In genomic region chr8:11257079-11258017, GRCm38 (mm10) we compare ENCODE assay signal across 15 mouse cellular contexts. TPM values are rescaled to one million over a fixed set of nuclear protein-coding genes. Genes with fewer than 3 reads are reported as not detected.
DNase-seq lines count a peak whose midpoint lies in the region; ATAC-seq and TF ChIP-seq lines count a peak whose summit lies in the region.
"Had no signal": no experiment of that assay in that cellular context is flagged by ENCODE, and none has a peak within 500 bp of the region (broad histone marks: within the 10 kb centered on the region; RNA-seq: fewer than 3 reads in every experiment).

No protein-coding gene starts in this region.

- peak overlapping the region; percentile 25; the same call in 1 of the 2 replicates for H3K27ac ChIP-seq in kidney, embryonic 14.5 days (ENCODE audit: low read depth, low read length)
- H3K27ac ChIP-seq in lung, postnatal 0 days (ENCODE audit: low read length): peak overlapping the region; percentile 38
- peak overlapping the region; percentile 36; the same call in 1 of the 2 replicates for H3K27ac ChIP-seq in stomach, embryonic 16.5 days (ENCODE audit: low read length)
- H3K27ac ChIP-seq: hindbrain, embryonic 15.5 days had no signal

- no peaks in the 10 kb centered on the region for H3K9me3 ChIP-seq in kidney, embryonic 14.5 days (ENCODE audit: control insufficient read depth, low read length)
- H3K9me3 ChIP-seq in lung, postnatal 0 days (ENCODE audit: low read length): no peaks in the 10 kb centered on the region
- no peaks in the 10 kb centered on the region for H3K9me3 ChIP-seq in stomach, embryonic 16.5 days (replicated peaks; ENCODE audit: control insufficient read depth, low read length)
- H3K9me3 ChIP-seq: hindbrain, embryonic 15.5 days had no signal

- no peak overlapping the region for H3K4me2 ChIP-seq in kidney, embryonic 14.5 days (replicated peaks; ENCODE audit: low read depth, low read length)
- no peak overlapping the region for H3K4me2 ChIP-seq in lung, postnatal 0 days (replicated peaks; ENCODE audit: low read depth, low read length)
- no peak overlapping the region for H3K4me2 ChIP-seq in stomach, embryonic 16.5 days (ENCODE audit: low read depth, low read length)
- H3K4me2 ChIP-seq: hindbrain, embryonic 15.5 days; midbrain, embryonic 11.5 days had no signal

- no peaks in the 10 kb centered on the region for H3K27me3 ChIP-seq in kidney, embryonic 14.5 days (ENCODE audit: control insufficient read depth, insufficient read depth, low read length)
- H3K27me3 ChIP-seq in lung, postnatal 0 days (replicated peaks; ENCODE audit: insufficient read depth, low read length): no peaks in the 10 kb centered on the region
- no peaks in the 10 kb centered on the region for H3K27me3 ChIP-seq in stomach, embryonic 16.5 days (ENCODE audit: control insufficient read depth, insufficient read depth, low read length)
- H3K27me3 ChIP-seq: hindbrain, embryonic 15.5 days had no signal

- peak; percentile 60 for DNase-seq in adrenal gland, adult 8-10 months
- DNase-seq in adrenal gland, postnatal 10 days: no peak
- no peak for DNase-seq in kidney, postnatal 25 days
- peak; percentile 71 for DNase-seq in lung, postnatal 0 days (ENCODE audit: low spot score)
- DNase-seq in lung, adult 18-20 months: no peak
- no peak for DNase-seq in c-Kit-positive CD71-positive TER-119-positive erythroid progenitor cells, embryonic 14.5 days (ENCODE audit: low spot score)
- DNase-seq: B cell, adult 2 months; cerebellum, adult 18-20 months; gastrocnemius, postnatal 36 days; kidney, adult 8-10 months; liver had no signal

- peaks cover 66% of the 10 kb centered on the region for H3K4me1 ChIP-seq in kidney, embryonic 14.5 days (ENCODE audit: control insufficient read depth, insufficient read depth, low read length)
- peaks cover 58% of the 10 kb centered on the region for H3K4me1 ChIP-seq in lung, postnatal 0 days (ENCODE audit: insufficient read depth, low read depth, low read length)
- H3K4me1 ChIP-seq in stomach, embryonic 16.5 days (ENCODE audit: control insufficient read depth, insufficient read depth, low read length): peaks cover 35% of the 10 kb centered on the region

- peak; percentile 88 for TF ChIP-seq EP300 in lung, postnatal 0 days (IDR thresholded peaks at IDR 0.05)

- no peak overlapping the region for H3K9ac ChIP-seq in kidney, embryonic 14.5 days (ENCODE audit: low read depth, low read length)
- no peak overlapping the region for H3K9ac ChIP-seq in lung, postnatal 0 days (replicated peaks; ENCODE audit: low read depth)
- H3K9ac ChIP-seq in stomach, embryonic 16.5 days (ENCODE audit: low read length): no peak overlapping the region
- H3K9ac ChIP-seq: hindbrain, embryonic 15.5 days had no signal

- no peak for ATAC-seq in kidney, embryonic 14.5 days (ENCODE audit: low FRiP score, low TSS enrichment)
- ATAC-seq in lung, postnatal 0 days: peak; percentile 19; the same call in 1 of the 2 replicates
- ATAC-seq in stomach, embryonic 16.5 days (ENCODE audit: insufficient read depth, low FRiP score): no peak

- no peak for TF ChIP-seq CTCF in lung, postnatal 0 days (IDR thresholded peaks at IDR 0.05)

- no peak overlapping the region for H3K4me3 ChIP-seq in kidney, embryonic 14.5 days (ENCODE audit: low read length)
- H3K4me3 ChIP-seq in lung, postnatal 0 days (ENCODE audit: low read depth, low read length): no peak overlapping the region
- H3K4me3 ChIP-seq in stomach, embryonic 16.5 days (replicated peaks; ENCODE audit: low read length): no peak overlapping the region
- H3K4me3 ChIP-seq: hindbrain, embryonic 15.5 days had no signal

- no peaks in the 10 kb centered on the region for H3K36me3 ChIP-seq in kidney, embryonic 14.5 days (ENCODE audit: control insufficient read depth, insufficient read depth, low read length)
- no peaks in the 10 kb centered on the region for H3K36me3 ChIP-seq in lung, postnatal 0 days (ENCODE audit: insufficient read depth, low read length)
- no peaks in the 10 kb centered on the region for H3K36me3 ChIP-seq in stomach, embryonic 16.5 days (ENCODE audit: control insufficient read depth, insufficient read depth, low read length)
- H3K36me3 ChIP-seq: hindbrain, embryonic 15.5 days had no signal

- WGBS in kidney, embryonic 14.5 days: 64% methylated on average over 13 of the region's 13 CpGs
- WGBS in lung, postnatal 0 days: 33% methylated on average over 13 of the region's 13 CpGs
- WGBS in stomach, embryonic 16.5 days: 66% methylated on average over 13 of the region's 13 CpGs

RNA-seq across cellular contexts. Expression of gene Col4a2, which starts 55.3 kb away (rescaled TPM):
- 100 to 1,000 TPM; 122 to 162 (median 137) TPM for total RNA-seq in adrenal gland, adult 8-10 months (2022)
- 100 to 1,000 TPM; 322 to 338 TPM for total RNA-seq in adrenal gland, postnatal 10 days (2021)
- 45.1 and 82.2 TPM in 2 replicates for polyA plus RNA-seq in kidney, embryonic 14.5 days (2014; fragmentation: Nextera tagmentation; extraction: Ambion mirVana)
- 183 and 189 TPM in 2 replicates for polyA plus RNA-seq in lung, postnatal 0 days (2015; fragmentation: Nextera tagmentation; extraction: Ambion mirVana)
- 57.3 and 65.2 TPM in 2 replicates for polyA plus RNA-seq in stomach, embryonic 16.5 days (2015; fragmentation: Nextera tagmentation; extraction: Ambion mirVana)

RNA-seq across cellular contexts. Expression of gene Col4a1, which starts 55.3 kb away (rescaled TPM):
- 100 to 1,000 TPM; 276 to 357 (median 298) TPM for total RNA-seq in adrenal gland, adult 8-10 months (2022)
- 100 to 1,000 TPM; 677 to 700 TPM for total RNA-seq in adrenal gland, postnatal 10 days (2021)
- 169 and 322 TPM in 2 replicates for polyA plus RNA-seq in kidney, embryonic 14.5 days (2014; fragmentation: Nextera tagmentation; extraction: Ambion mirVana)
- polyA plus RNA-seq in lung, postnatal 0 days (2015; fragmentation: Nextera tagmentation; extraction: Ambion mirVana): 346 and 376 TPM in 2 replicates
- 207 and 211 TPM in 2 replicates for polyA plus RNA-seq in stomach, embryonic 16.5 days (2015; fragmentation: Nextera tagmentation; extraction: Ambion mirVana)

Comparison
In these comparisons a context has a peak if more than half of its experiments do, and no peak if none do; other contexts are left out.
1. DNase-seq: peak in adrenal gland, adult 8-10 months (single experiment) and lung, postnatal 0 days (single experiment); none in adrenal gland, postnatal 10 days (single experiment), kidney, postnatal 25 days (0 of 2), lung, adult 18-20 months (0 of 2) and c-Kit-positive CD71-positive TER-119-positive erythroid progenitor cells, embryonic 14.5 days (single experiment).
2. Peak in every context shown above with its lines, with median percentiles within 50 percentile points of each other: H3K27ac ChIP-seq.